Mouse (Mus musculus) gastrocnemius, postnatal 10 days (tissue): Measurements from ENCODE around the gene Chrm3. TPM values are rescaled to one million over a fixed set of nuclear protein-coding genes. Genes with fewer than 3 reads are reported as not detected.
A peak's percentile ranks its signal among the peaks of the same experiment; 100 is the strongest.

Source experiments
- DNase-seq: peaks from one replicate; pipeline ENCODE4 v3.0.0; 2021; ENCODE audit warnings: mixed read lengths
- total RNA-seq, 2 experiments: library from RNA; stranded (reverse); gene quantifications; 2 replicates each; pipeline ENCODE4 v1.2.3; 2021

Chrm3 gene
- total RNA-seq, 2 experiments from 2014 or later, result 0.80 to 1.1 TPM

GRCm38 (mm10) chr13:10235391-10236169 lies 125.1 kb downstream of the Chrm3 start:
- DNase-seq, result no peak

GRCm38 (mm10) chr13:10220403-10220802 lies 140.2 kb downstream of the Chrm3 start:
- no peak for DNase-seq

- DNase-seq, result no peak
These were observed 148.5 kb downstream of the Chrm3 start for GRCm38 (mm10) chr13:10212112-10212511.

- DNase-seq, result no peak
These were observed 150.0 kb downstream of the Chrm3 start for GRCm38 (mm10) chr13:10210522-10211244.

- DNase-seq, result no peak
These were observed 161.3 kb downstream of the Chrm3 start for GRCm38 (mm10) chr13:10199206-10199956.

- no peak for DNase-seq
These were observed 170.8 kb downstream of the Chrm3 start for GRCm38 (mm10) chr13:10189829-10190228.

GRCm38 (mm10) chr13:10187926-10188325 lies 172.7 kb downstream of the Chrm3 start:
- no peak for DNase-seq

- DNase-seq, result no peak
These were observed 176.8 kb downstream of the Chrm3 start for GRCm38 (mm10) chr13:10183837-10184236.

GRCm38 (mm10) chr13:10182756-10183155 lies 177.9 kb downstream of the Chrm3 start:
- no peak for DNase-seq

GRCm38 (mm10) chr13:10170529-10170928 lies 190.1 kb downstream of the Chrm3 start:
- DNase-seq, result no peak

GRCm38 (mm10) chr13:10163354-10163753 lies 197.3 kb downstream of the Chrm3 start:
- no peak for DNase-seq

GRCm38 (mm10) chr13:10157496-10157895 lies 203.2 kb downstream of the Chrm3 start:
- DNase-seq, result no peak

GRCm38 (mm10) chr13:10140573-10140972 lies 220.1 kb downstream of the Chrm3 start:
- no peak for DNase-seq

- no peak for DNase-seq
These were observed 221.8 kb downstream of the Chrm3 start for GRCm38 (mm10) chr13:10138878-10139277.

- no peak for DNase-seq
These were observed 229.6 kb downstream of the Chrm3 start for GRCm38 (mm10) chr13:10131064-10131463.

- DNase-seq, result no peak
These were observed 248.4 kb downstream of the Chrm3 start for GRCm38 (mm10) chr13:10112211-10112610.

- no peak for DNase-seq
These were observed 251.1 kb downstream of the Chrm3 start for GRCm38 (mm10) chr13:10109542-10109941.

GRCm38 (mm10) chr13:10107331-10107730 lies 253.3 kb downstream of the Chrm3 start:
- no peak for DNase-seq

GRCm38 (mm10) chr13:10090778-10091177 lies 269.9 kb downstream of the Chrm3 start:
- DNase-seq, result no peak

GRCm38 (mm10) chr13:10086336-10086735 lies 274.3 kb downstream of the Chrm3 start:
- DNase-seq, result no peak

GRCm38 (mm10) chr13:10081896-10082426 lies 278.7 kb downstream of the Chrm3 start:
- peak; percentile 7 for DNase-seq

- no peak for DNase-seq
These were observed 289.5 kb downstream of the Chrm3 start for GRCm38 (mm10) chr13:10071165-10071564.
